ENCODE assay signal across 8 mouse cellular contexts in the genomic region with DNA sequence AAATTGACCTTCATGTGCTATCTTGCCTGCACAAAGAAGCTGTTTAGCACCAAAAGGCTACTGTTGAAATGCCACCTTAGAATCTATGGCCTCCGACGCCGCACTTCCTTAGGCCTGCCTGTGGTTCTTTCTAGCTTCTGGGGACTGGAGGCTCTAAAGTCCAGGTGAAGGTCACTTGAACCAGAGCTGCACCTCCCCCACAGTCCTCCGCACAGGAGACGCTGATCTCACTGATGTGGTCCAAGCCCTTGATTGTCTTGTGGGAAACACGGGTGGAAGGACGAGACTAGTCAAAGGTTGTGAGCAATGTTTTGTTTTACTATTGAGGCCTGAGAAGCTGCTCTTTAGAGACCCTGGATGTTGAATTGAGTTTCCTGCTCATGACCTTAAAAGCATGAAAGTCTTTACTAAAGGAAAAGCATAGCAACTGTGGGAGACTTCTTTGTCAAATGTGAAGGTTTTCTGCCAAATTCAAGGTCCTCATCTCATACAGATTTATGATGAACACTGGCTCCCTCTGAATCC. TPM values are rescaled to one million over a fixed set of nuclear protein-coding genes. Genes with fewer than 3 reads are reported as not detected.
DNase-seq lines count a peak whose midpoint lies in the region; ATAC-seq and TF ChIP-seq lines count a peak whose summit lies in the region.

No protein-coding gene starts in this region.

- ATAC-seq in intestine, postnatal 0 days: no peak
- ATAC-seq in liver, postnatal 0 days: no peak

- H3K27ac ChIP-seq in liver, adult 2 months (replicated peaks; ENCODE audit: insufficient read depth, low read depth, low read length): peak overlapping the region; percentile 49
- H3K27ac ChIP-seq in intestine, postnatal 0 days (ENCODE audit: low read depth, low read length): peak overlapping the region; percentile 46
- peak overlapping the region; percentile 79 for H3K27ac ChIP-seq in liver, postnatal 0 days (ENCODE audit: low read depth)

- peaks cover 14% of the 10 kb centered on the region for H3K36me3 ChIP-seq in liver, adult 2 months (ENCODE audit: control insufficient read depth, insufficient read depth, low read length)
- H3K36me3 ChIP-seq in intestine, postnatal 0 days (ENCODE audit: control insufficient read depth, insufficient read depth): peaks cover 25% of the 10 kb centered on the region
- H3K36me3 ChIP-seq in liver, postnatal 0 days (replicated peaks; ENCODE audit: insufficient read depth, low read length): peaks cover 40% of the 10 kb centered on the region

- H3K9me3 ChIP-seq in intestine, postnatal 0 days (ENCODE audit: control insufficient read depth): no peaks in the 10 kb centered on the region
- H3K9me3 ChIP-seq in liver, postnatal 0 days (ENCODE audit: low read length): no peaks in the 10 kb centered on the region

- peak; percentile 62 for DNase-seq in liver, adult 2 months (ENCODE audit: extremely low read depth, low read depth, low spot score)
- no peak for DNase-seq in liver
- DNase-seq in adrenal gland, postnatal 14 days: peak; percentile 60
- DNase-seq in liver, postnatal 0 days: no peak
- no peak for DNase-seq in layer of hippocampus, adult 9-10 months (ENCODE audit: low spot score)
- no peak for DNase-seq in left cerebral cortex, postnatal 25 days (ENCODE audit: low spot score in 2 of 2)
- no peak for DNase-seq in right cerebral cortex, adult 2 months (ENCODE audit: low spot score in 2 of 2)

- peak overlapping the region; percentile 51 for H3K9ac ChIP-seq in liver, adult 2 months (ENCODE audit: low read depth, low read length)
- peak overlapping the region; percentile 40; the same call in 1 of the 2 replicates for H3K9ac ChIP-seq in intestine, postnatal 0 days (ENCODE audit: low read depth, low read length)
- peak overlapping the region; percentile 80 for H3K9ac ChIP-seq in liver, postnatal 0 days (replicated peaks)

- 16% methylated on average over 7 of the region's 7 CpGs for WGBS in liver, adult 2 months
- WGBS in intestine, postnatal 0 days: 34% methylated on average over 7 of the region's 7 CpGs
- 25% methylated on average over 7 of the region's 7 CpGs for WGBS in liver, postnatal 0 days (ENCODE audit: insufficient replicate concordance)

- no peak for TF ChIP-seq EP300 in liver, postnatal 0 days (IDR thresholded peaks at IDR 0.05; ENCODE audit: low read depth)

- TF ChIP-seq CTCF in liver, adult 2 months (IDR thresholded peaks at IDR 0.05; ENCODE audit: low read depth, low read length): no peak
- no peak for TF ChIP-seq CTCF in intestine, postnatal 0 days (IDR thresholded peaks at IDR 0.05; ENCODE audit: low read depth)
- no peak for TF ChIP-seq CTCF in liver, postnatal 0 days (IDR thresholded peaks at IDR 0.05; ENCODE audit: low read depth)

- H3K4me1 ChIP-seq in liver, adult 2 months (ENCODE audit: control insufficient read depth, insufficient read depth, low read length): peaks cover 36% of the 10 kb centered on the region
- H3K4me1 ChIP-seq in intestine, postnatal 0 days (replicated peaks; ENCODE audit: control insufficient read depth, insufficient read depth, low read length): peaks cover 5% of the 10 kb centered on the region; the same call in 1 of the 2 replicates
- H3K4me1 ChIP-seq in liver, postnatal 0 days (ENCODE audit: insufficient read depth): peaks cover 35% of the 10 kb centered on the region

- H3K4me2 ChIP-seq in intestine, postnatal 0 days (replicated peaks; ENCODE audit: low read depth): peak overlapping the region; percentile 82
- peak overlapping the region; percentile 96 for H3K4me2 ChIP-seq in liver, postnatal 0 days (ENCODE audit: low read depth, low read length)

- intact Hi-C loops in left cerebral cortex, postnatal 25 days (cut with DNase I): no loop called here

- H3K79me2 ChIP-seq in liver, adult 2 months (ENCODE audit: control insufficient read depth, insufficient read depth, low read length): 0 out of 2 replicates have a peak, but pooled peaks cover 5% of the 10 kb centered on the region

- TF ChIP-seq POLR2A in liver, adult 2 months (IDR thresholded peaks at IDR 0.05; ENCODE audit: extremely low read depth, insufficient read depth, low read length): no peak

- H3K4me3 ChIP-seq in liver, adult 2 months (ENCODE audit: insufficient read depth, low read depth, low read length): peak overlapping the region; percentile 12; the same call in 1 of the 2 replicates
- H3K4me3 ChIP-seq in intestine, postnatal 0 days (ENCODE audit: low read depth, low read length): peak overlapping the region; percentile 77
- H3K4me3 ChIP-seq in liver, postnatal 0 days (ENCODE audit: low read depth, low read length): peak overlapping the region; percentile 71

- no peaks in the 10 kb centered on the region for H3K27me3 ChIP-seq in liver, adult 2 months (ENCODE audit: control insufficient read depth, insufficient read depth, low read length)
- H3K27me3 ChIP-seq in intestine, postnatal 0 days (replicated peaks; ENCODE audit: control insufficient read depth, insufficient read depth, low read length): no peaks in the 10 kb centered on the region
- H3K27me3 ChIP-seq in liver, postnatal 0 days (ENCODE audit: insufficient read depth, low read length): no peaks in the 10 kb centered on the region

RNA-seq across cellular contexts. Expression of a gene that starts 3.1 kb away (rescaled TPM):
- total RNA-seq in liver, adult 2 months (2014; rRNA removed): 60.9 and 85.4 TPM in 2 replicates
- 281 and 339 TPM in 2 replicates for polyA plus RNA-seq in liver, adult 2 months (2012; rRNA removed)
- 200 and 223 TPM in 2 replicates for total RNA-seq in adrenal gland, postnatal 14 days (2021)
- 271 and 315 TPM in 2 replicates for polyA plus RNA-seq in intestine, postnatal 0 days (2015; fragmentation: Nextera tagmentation; extraction: Ambion mirVana)
- polyA plus RNA-seq in liver, postnatal 0 days (2015; fragmentation: Nextera tagmentation; extraction: Ambion mirVana): 149 and 152 TPM in 2 replicates
- 10 to 100 TPM; 71.0 to 80.5 TPM for total RNA-seq in left cerebral cortex, postnatal 25 days (2021)

RNA-seq across cellular contexts. Expression of a gene that starts 22.2 kb away (rescaled TPM):
- 0.07 and 0.09 TPM in 2 replicates for total RNA-seq in liver, adult 2 months (2014; rRNA removed)
- 0.09 and 0.39 TPM in 2 replicates for polyA plus RNA-seq in liver, adult 2 months (2012; rRNA removed)
- 6.5 and 25.2 TPM in 2 replicates for total RNA-seq in adrenal gland, postnatal 14 days (2021)
- polyA plus RNA-seq in intestine, postnatal 0 days (2015; fragmentation: Nextera tagmentation; extraction: Ambion mirVana): 29.8 and 32.7 TPM in 2 replicates
- 0.53 and 0.85 TPM in 2 replicates for polyA plus RNA-seq in liver, postnatal 0 days (2015; fragmentation: Nextera tagmentation; extraction: Ambion mirVana)
- 1 to 10 TPM; 1.4 to 1.6 TPM for total RNA-seq in left cerebral cortex, postnatal 25 days (2021)

RNA-seq across cellular contexts. Expression of a gene that starts 41.6 kb away (rescaled TPM):
- 0.34 TPM in 1 of 2 replicates, not detected in the other for total RNA-seq in liver, adult 2 months (2014; rRNA removed)
- not detected in 2 replicates for polyA plus RNA-seq in liver, adult 2 months (2012; rRNA removed)
- total RNA-seq in adrenal gland, postnatal 14 days (2021): 6.3 and 6.9 TPM in 2 replicates
- polyA plus RNA-seq in intestine, postnatal 0 days (2015; fragmentation: Nextera tagmentation; extraction: Ambion mirVana): 4.8 TPM in 2 replicates
- polyA plus RNA-seq in liver, postnatal 0 days (2015; fragmentation: Nextera tagmentation; extraction: Ambion mirVana): 5.6 and 6.7 TPM in 2 replicates
- under 1 TPM; 0.69 TPM for total RNA-seq in left cerebral cortex, postnatal 25 days (2021)

RNA-seq across cellular contexts. Expression of a gene that starts 54.8 kb away (rescaled TPM):
- not detected in 2 replicates for total RNA-seq in liver, adult 2 months (2014; rRNA removed)
- 0.10 and 0.11 TPM in 2 replicates for polyA plus RNA-seq in liver, adult 2 months (2012; rRNA removed)
- not detected in 2 replicates for total RNA-seq in adrenal gland, postnatal 14 days (2021)
- 0.10 and 0.17 TPM in 2 replicates for polyA plus RNA-seq in intestine, postnatal 0 days (2015; fragmentation: Nextera tagmentation; extraction: Ambion mirVana)
- 0.12 TPM in 1 of 2 replicates, not detected in the other for polyA plus RNA-seq in liver, postnatal 0 days (2015; fragmentation: Nextera tagmentation; extraction: Ambion mirVana)
- not detected for total RNA-seq in left cerebral cortex, postnatal 25 days (2021)

Comparison
In these comparisons a context has a peak if more than half of its experiments do, and no peak if none do; other contexts are left out.
1. DNase-seq: peak in liver, adult 2 months (single experiment) and adrenal gland, postnatal 14 days (single experiment); none in liver (single experiment), liver, postnatal 0 days (single experiment), layer of hippocampus, adult 9-10 months (single experiment), left cerebral cortex, postnatal 25 days (0 of 2) and right cerebral cortex, adult 2 months (0 of 2).
2. H3K4me3 ChIP-seq: peak in every context shown above with its lines; median percentile 77 in intestine, postnatal 0 days; 71 in liver, postnatal 0 days; 12 in liver, adult 2 months.
3. Peak in every context shown above with its lines, with median percentiles within 50 percentile points of each other: H3K27ac ChIP-seq and H3K9ac ChIP-seq.